Mouse (Mus musculus): ENCODE results near the gene Ddi1.
"Not testable (repeated sequence)": the region's sequence is repeated elsewhere in the genome, so short reads cannot be mapped to it uniquely, and the experiment has no call there.

Ddi1 gene

DNA sequence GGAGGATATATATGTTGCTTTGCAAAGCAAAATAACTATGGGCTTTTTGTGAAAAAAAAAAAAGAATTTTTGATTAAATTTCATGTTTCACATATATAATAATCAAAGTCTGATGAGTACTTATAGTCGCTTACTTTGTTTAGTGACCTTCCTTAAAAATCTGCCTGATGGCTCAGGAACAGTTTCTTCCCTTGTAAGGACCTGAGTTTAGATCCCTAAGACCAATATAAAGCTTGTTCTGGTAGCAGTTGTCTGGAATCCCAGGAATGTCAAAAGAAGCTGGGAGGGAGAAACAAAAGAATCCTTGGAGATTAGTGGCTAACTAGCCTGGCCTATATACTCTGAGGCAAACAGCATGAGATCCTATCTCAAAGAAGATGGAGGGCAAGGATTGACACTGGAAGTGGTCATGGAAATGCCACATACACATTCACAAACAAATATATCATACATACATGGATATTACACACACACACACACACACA lies at the start of gene Ddi1:
Gene Ddi1, minus strand, starts transcription at position 51 of the 485 bp plus-strand sequence.
- no peak for DNase-seq

DNA sequence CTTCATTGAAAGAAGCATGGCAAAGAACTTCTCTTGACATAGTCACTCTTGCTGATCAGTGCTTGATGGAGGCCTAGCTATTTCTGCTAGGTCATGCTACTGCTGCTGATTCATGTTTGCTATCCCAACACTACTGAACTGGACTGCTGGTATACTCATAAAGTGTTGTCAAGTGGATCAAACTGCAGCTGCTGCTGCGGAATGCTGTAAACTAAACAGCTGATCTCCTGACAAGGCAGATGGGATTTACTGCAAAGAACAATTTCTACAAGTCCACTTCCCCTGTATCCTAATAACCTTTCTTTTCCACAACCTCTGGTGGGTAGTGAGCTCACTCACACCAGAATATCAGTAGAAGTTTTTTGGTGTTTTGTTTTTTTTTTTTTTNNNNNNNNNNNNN lies 47.5 kb upstream of the Ddi1 start:
- no peak for DNase-seq

DNA sequence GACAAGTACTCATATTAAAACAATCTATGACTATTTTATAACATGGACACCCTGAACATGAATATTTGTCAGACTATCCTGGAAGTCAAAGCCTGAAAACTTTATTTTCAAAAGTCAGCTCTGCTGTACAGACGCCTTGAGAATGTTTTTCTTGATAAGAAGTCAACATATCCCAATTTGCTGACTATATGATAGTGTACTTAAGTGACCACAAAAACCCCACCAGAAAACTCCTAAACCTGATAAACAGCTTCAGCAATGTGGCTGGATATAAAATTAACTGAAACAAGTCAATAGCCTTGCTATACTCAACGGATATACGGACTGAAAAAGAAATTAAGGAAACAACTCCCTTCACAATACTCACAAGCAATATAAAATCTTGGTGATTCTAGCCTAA lies 36.2 kb upstream of the Ddi1 start:
- DNase-seq = no peak

DNA sequence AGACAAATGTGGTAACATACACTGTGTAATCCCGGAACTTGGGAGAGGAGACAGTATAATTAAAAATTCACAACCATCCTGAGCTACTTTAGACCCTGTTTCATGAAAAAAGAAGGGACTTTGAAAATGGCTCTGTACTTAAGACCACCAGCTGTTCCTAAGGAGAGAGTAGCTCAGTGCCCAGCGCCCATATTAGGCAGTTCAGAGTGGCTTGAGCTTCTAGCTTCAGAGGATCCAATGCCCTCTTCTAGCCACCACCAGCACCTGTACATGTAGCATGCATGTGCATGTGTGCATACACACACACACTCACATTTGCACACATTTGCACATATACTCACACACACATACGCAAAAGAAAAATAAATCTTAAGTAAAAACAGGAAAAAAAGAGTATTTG lies 34.9 kb upstream of the Ddi1 start:
- no peak for DNase-seq

DNA sequence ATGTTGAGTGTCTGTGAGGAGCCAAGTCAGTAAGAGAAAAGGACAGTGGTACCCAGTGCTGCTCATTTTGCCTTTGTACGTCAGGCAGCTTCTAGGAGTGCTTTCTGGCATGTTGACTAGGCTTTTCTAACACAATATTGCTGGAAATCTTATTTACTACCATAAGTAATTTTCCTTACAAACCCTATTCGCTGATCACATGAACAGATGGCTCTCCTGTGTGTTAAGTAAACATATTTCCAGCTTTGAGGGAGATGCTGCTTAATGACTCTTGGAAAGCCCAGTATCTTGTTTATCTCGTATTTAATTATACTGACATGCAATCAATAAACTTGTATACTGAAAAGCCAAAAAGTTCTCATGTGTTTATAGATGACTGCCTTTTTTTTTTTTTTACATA lies 32.4 kb upstream of the Ddi1 start:
- no peak for DNase-seq

DNA sequence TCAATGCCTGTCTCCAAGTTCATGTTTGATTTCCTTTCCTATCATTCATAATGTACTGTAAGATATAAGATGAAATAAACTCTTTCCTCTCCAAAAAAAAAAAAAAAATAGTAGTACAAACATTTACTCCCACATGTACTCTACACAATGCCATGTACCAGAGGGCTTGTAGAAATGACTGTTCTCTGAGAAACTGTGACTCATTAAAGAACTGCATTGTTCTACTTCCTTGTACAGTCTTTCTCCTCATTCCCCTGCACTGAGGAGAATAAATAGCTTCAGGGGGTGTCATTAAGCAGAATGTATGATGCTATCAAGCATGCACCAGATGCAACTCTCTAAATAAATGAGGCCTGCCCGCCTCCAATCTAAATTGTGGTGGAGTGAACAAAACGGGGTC lies 28.9 kb upstream of the Ddi1 start:
- no peak for DNase-seq

DNA sequence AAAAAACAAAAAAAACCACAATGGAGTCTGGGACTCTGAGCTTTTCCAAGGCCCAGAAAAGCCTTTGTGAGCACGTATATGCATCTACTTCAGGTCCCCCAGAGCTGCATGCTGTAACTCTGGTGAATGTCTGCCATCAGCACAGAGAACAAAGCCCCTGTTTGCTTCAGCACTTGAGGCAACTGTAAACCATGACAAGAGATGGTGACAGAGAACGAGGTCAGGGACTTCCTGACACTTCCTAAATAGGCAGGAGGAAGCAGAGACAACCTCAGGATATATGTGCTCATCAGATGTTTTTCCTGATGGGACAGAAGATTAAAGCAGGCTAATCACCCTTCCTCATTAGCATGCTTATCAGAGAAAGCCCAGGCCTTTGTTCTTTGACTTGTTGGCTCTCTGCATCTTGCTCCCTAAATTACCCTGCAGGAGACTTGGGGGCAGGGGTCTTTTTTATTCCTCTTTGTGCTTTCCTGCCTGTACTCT lies 19.6 kb upstream of the Ddi1 start:
- no peak for DNase-seq

DNA sequence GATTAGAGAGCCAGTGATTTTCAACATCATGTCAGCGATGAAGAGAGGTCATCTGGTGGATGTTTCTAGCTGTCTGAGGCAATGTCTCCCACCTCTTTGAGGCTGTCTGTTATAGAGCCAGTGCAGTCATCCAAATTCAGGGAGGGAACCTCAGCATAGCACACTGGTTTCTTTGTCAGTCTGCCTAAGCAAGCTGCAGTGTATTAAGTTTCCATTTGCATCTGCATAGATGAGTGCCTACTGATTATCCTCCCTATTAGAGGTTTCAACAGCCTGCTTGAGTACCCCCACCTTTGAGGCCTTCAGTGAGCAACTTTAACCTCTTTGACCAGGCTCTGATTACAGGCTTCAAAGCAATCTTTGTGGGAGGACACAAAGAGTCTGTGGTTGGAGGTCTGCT lies 17.1 kb upstream of the Ddi1 start:
- no peak for DNase-seq

DNA sequence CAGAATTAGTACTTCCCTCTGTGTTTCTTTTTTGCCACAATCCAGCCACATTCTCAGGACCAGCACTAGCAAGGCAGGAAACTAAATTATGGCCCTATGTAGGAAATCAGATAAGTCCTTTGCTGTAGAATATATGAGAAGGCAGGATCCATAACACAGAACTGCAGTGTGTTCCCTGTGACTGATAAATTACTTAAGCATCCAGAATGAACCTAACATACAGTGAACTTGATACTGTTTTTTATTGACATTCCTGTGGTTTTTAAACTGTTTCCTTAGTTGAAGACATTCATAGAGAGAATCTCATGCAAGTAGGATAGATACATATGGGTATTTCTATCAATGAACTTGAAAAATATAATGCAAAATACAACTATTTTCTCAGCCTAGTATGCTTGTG lies 7.9 kb upstream of the Ddi1 start:
- DNase-seq = no peak

DNA sequence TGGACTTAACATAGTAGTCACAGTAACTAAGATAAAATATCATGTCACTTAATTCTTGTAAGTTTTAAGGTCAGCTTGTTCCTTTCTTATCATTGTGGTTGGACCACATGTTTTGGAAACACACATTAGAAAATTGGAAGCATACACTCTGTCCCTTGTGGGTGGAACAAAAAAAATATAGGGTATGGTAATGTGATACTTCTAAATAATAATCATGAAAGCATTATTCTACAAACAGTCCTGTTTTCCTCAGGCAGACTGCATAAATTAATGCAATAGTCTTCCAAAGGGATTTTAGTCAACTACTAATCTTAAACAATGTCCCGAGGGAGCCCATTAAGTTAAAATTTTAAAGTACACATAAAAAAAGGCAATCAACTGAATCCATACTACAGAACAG lies 6.7 kb upstream of the Ddi1 start:
- no peak for DNase-seq

DNA sequence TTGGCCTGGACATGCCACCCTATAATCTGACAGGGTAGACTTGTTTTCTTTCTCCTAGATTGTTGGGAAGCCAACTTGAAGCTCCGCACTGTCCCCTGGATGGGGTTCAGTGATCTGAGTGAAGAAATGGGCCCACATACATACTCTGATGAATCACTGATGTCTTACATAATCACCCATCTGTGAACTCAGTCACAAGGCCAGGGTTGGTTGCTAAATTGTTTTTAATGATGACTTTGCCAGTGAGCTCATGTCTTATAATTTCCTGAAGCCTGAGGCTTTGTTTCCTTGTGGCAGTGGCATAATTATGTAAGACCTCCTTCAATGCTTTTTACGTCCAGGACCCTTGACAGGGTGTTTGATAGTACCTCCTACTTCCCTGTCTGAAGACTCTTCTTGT lies 4.8 kb downstream of the Ddi1 start:
- no peak for DNase-seq

DNA sequence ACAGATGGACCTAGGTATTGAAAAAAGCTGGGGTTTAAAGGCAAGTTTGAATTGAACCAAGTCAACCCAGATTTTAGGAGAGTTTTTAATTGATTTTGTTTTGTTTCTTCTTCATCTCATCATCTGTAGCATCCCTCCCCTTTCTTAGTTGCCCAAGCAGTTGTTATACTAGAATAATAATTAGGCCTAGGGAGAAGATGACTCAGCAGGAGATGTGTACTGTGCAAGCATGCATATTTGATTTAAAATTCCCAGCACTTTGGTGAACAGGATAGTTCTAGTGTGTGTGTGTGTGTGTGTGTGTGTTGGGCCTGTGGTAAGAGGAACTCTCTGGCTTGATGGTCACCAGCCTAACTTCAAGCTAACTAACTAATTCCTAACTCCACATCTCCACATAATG lies 12.6 kb downstream of the Ddi1 start:
- DNase-seq = no peak

DNA sequence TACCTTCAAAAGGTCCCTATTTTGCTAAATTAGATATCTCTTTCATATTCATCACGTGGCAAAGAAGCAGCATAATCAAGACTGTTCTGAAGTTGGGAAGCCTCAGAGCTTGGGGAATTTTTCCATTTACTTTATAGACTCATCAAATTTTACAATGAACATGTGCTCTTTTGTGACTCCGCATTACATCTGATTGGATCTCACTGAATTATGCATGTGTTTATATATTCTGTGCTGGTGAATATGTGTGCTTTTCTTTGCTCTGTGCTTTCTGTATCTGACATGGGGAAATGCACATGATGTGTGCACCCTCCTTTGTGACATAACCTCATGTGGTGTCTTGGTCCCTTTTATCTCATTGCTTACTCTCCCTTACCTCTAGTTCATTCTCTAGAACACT lies 17.7 kb downstream of the Ddi1 start:
- DNase-seq = no peak

DNA sequence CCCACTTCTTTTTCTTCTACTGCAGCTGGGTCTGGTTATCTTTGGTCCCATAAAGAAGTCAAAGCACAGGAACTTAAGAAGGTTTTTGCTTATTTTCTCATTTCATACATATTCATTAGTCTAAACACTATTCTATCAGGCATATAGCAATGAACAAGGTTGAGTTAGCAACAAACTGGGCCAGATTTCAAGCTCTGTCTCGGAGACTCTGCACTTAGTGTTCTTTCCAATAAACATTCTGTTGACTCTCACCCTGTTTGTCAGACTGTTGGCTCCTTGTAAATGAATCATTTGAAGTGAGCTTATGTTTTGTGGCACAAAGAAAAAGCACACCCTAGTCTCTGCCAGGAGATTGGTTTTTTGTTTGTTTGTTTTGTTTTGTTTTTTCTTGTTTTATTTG lies 19.3 kb downstream of the Ddi1 start:
- no peak for DNase-seq

DNA sequence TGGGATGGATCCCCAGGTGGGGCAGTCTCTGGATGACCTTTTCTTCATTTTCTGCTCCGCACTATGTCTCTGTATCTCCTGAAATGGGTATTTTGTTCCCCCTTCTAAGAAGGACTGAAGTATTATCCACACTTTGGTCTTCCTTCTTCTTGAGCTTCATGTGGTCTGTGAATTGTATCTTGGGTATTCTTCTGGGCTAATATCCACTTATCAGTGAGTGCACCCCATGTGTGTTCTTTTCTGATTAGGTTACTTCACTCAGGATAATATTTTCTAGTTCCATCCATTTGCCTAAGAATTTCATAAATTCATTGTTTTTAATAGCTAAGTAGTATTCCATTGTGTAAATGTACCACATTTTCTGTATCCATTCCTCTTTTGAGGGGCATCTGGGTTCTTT lies 33.7 kb downstream of the Ddi1 start:
- DNase-seq = not testable (repeated sequence)

DNA sequence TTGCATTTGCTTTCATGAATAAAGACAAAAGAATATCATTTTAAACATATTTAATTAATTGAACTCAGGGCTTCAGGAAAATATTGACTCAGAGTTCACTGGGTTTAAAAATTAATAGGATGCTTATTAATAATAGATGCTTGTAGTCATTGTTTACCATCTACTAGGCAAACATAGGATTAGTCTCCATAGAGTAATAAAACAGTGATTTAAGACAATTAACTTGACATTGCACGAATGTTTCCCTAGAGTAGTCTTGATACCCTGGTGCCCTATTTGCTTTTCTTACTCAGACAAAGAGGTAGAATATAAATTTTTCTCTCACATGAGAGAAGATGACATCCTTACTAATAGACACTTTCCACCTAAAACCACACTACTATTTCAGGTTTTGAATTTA lies 52.1 kb downstream of the Ddi1 start:
- DNase-seq = no peak

DNA sequence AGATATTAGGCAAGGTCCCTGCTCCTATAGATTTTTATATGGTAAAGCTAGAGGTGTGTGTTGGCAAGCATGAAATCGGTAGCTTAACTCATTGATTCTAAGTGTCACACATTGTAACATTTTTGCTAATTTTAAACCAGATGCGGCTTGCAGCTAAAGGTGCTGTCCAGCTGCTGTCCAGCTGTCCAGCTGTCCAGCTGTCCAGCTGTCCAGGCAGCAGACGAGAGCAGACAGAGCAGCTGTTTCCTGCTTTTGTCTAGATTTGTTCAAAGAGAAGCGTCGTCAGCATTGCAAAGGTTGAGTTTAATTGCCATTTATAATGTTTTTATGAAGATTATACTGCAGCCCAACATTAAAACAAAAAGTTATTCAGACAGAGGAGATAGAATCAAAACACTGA lies 56.8 kb downstream of the Ddi1 start:
- no peak for DNase-seq
